ENCODE assay signal across 9 mouse cellular contexts in genomic region chr7:18951397-18951796, GRCm38 (mm10). TPM values are rescaled to one million over a fixed set of nuclear protein-coding genes. Genes with fewer than 3 reads are reported as not detected.
DNase-seq lines count a peak whose midpoint lies in the region; ATAC-seq and TF ChIP-seq lines count a peak whose summit lies in the region.
"Had no signal": no experiment of that assay in that cellular context is flagged by ENCODE, and none has a peak within 500 bp of the region (broad histone marks: within the 10 kb centered on the region; RNA-seq: fewer than 3 reads in every experiment).

No protein-coding gene starts in this region.

- H3K4me1 ChIP-seq in lung, embryonic 14.5 days (ENCODE audit: insufficient read depth), result no peaks in the 10 kb centered on the region

- no peak overlapping the region for H3K9ac ChIP-seq in lung, embryonic 14.5 days

- no peaks in the 10 kb centered on the region for H3K9me3 ChIP-seq in lung, embryonic 14.5 days (ENCODE audit: low read depth, low read length)

- no peak overlapping the region for H3K4me3 ChIP-seq in lung, embryonic 14.5 days (ENCODE audit: low read depth, low read length)

- no peak for TF ChIP-seq CTCF in lung, embryonic 14.5 days (IDR thresholded peaks at IDR 0.05; ENCODE audit: low read depth)

- H3K27ac ChIP-seq in lung, embryonic 14.5 days (ENCODE audit: low read depth), result no peak overlapping the region

- ATAC-seq in lung, embryonic 14.5 days (ENCODE audit: insufficient read depth), result 0 out of 2 replicates have a peak, but pooled peaks have one; percentile 23
- ATAC-seq in hematopoietic stem cell, adult 5-6 weeks (replicated peaks in 1 of 2; ENCODE audit: insufficient read depth in 1 of 2, low FRiP score in 2 of 2, low TSS enrichment in 1 of 2, low read depth in 1 of 2, poor library complexity in 2 of 2, severe bottlenecking in 2 of 2), result peak; percentile 71 to 76; a peak in 2 of 4 replicates

- no peaks in the 10 kb centered on the region for H3K36me3 ChIP-seq in lung, embryonic 14.5 days (ENCODE audit: insufficient read depth)

- WGBS in lung, embryonic 14.5 days, result 17% methylated on average over 15 of the region's 15 CpGs

- DNase-seq in lung, embryonic 14.5 days, result peak; percentile 84
- DNase-seq in lung, postnatal 25 days (ENCODE audit: low spot score), result no peak
- DNase-seq in adrenal gland, adult 8-10 months, result peak; percentile 21
- peak; percentile 69 for DNase-seq in mesoderm, embryonic 11.5 days (ENCODE audit: low read depth, low spot score)
- peak; percentile 17 to 28 for DNase-seq in thymus, postnatal 36 days
- DNase-seq in cerebellum, adult 8-10 months, result no peak
- no peak for DNase-seq in frontal cortex, postnatal 25 days (ENCODE audit: low spot score in 2 of 2)

- peaks cover 3% of the 10 kb centered on the region for H3K27me3 ChIP-seq in lung, embryonic 14.5 days (ENCODE audit: insufficient read depth, low read length)

- H3K4me2 ChIP-seq in lung, embryonic 14.5 days, result no peak overlapping the region

RNA-seq across cellular contexts. Expression of gene Nova2, which starts 25.7 kb away (rescaled TPM):
- 1.2 TPM in 2 replicates for polyA plus RNA-seq in lung, embryonic 14.5 days (2014; fragmentation: Nextera tagmentation; extraction: Ambion mirVana)
- total RNA-seq in adrenal gland, adult 8-10 months (2022), result 1 to 10 TPM; 5.6 to 9.2 (median 7.1) TPM
- 0.10 TPM in 1 of 2 replicates, not detected in the other for total RNA-seq in hematopoietic stem cell, adult 5-6 weeks (2017)

RNA-seq across cellular contexts. Expression of gene Nanos2, which starts 35.8 kb away (rescaled TPM):
- not detected in 2 replicates for polyA plus RNA-seq in lung, embryonic 14.5 days (2014; fragmentation: Nextera tagmentation; extraction: Ambion mirVana)
- not detected for total RNA-seq in adrenal gland, adult 8-10 months (2022)
- total RNA-seq in hematopoietic stem cell, adult 5-6 weeks (2017), result not detected in 2 replicates
- polyA plus RNA-seq: liver, embryonic 16.5 days had no signal

RNA-seq across cellular contexts. Expression of gene Mypop, which starts 39.6 kb away (rescaled TPM):
- polyA plus RNA-seq in lung, embryonic 14.5 days (2014; fragmentation: Nextera tagmentation; extraction: Ambion mirVana), result 3.7 and 4.8 TPM in 2 replicates
- total RNA-seq in adrenal gland, adult 8-10 months (2022), result 10 to 100 TPM; 11.4 to 18.0 (median 15.5) TPM
- total RNA-seq in hematopoietic stem cell, adult 5-6 weeks (2017), result 0.10 and 0.69 TPM in 2 replicates

RNA-seq across cellular contexts. Expression of gene Ccdc61, which starts 41.2 kb away (rescaled TPM):
- 20.4 and 24.7 TPM in 2 replicates for polyA plus RNA-seq in lung, embryonic 14.5 days (2014; fragmentation: Nextera tagmentation; extraction: Ambion mirVana)
- 10 to 100 TPM; 12.6 to 18.4 (median 14.0) TPM for total RNA-seq in adrenal gland, adult 8-10 months (2022)
- 12.6 and 15.5 TPM in 2 replicates for total RNA-seq in hematopoietic stem cell, adult 5-6 weeks (2017)

RNA-seq across cellular contexts. Expression of gene Irf2bp1, which starts 52.4 kb away (rescaled TPM):
- polyA plus RNA-seq in lung, embryonic 14.5 days (2014; fragmentation: Nextera tagmentation; extraction: Ambion mirVana), result 27.3 and 35.0 TPM in 2 replicates
- 10 to 100 TPM; 49.0 to 52.8 (median 50.9) TPM for total RNA-seq in adrenal gland, adult 8-10 months (2022)
- 13.1 and 16.8 TPM in 2 replicates for total RNA-seq in hematopoietic stem cell, adult 5-6 weeks (2017)

Comparison
In these comparisons a context has a peak if more than half of its experiments do, and no peak if none do; other contexts are left out.
1. DNase-seq: peak in lung, embryonic 14.5 days (single experiment), adrenal gland, adult 8-10 months (single experiment), mesoderm, embryonic 11.5 days (single experiment) and thymus, postnatal 36 days (2 of 2); none in lung, postnatal 25 days (single experiment), cerebellum, adult 8-10 months (single experiment) and frontal cortex, postnatal 25 days (0 of 2).